Mouse (Mus musculus): Measurements from ENCODE around the gene Tenm3. TPM values are rescaled to one million over a fixed set of nuclear protein-coding genes. Genes with fewer than 3 reads are reported as not detected.

Gene Tenm3
- total RNA-seq, 2 experiments from 2014 or later, result 3.1 to 3.2 TPM

- DNase-seq, result no peak
Measured at GRCm38 (mm10) chr8:48274566-48274965, 569.2 kb downstream of the Tenm3 start.

DNA sequence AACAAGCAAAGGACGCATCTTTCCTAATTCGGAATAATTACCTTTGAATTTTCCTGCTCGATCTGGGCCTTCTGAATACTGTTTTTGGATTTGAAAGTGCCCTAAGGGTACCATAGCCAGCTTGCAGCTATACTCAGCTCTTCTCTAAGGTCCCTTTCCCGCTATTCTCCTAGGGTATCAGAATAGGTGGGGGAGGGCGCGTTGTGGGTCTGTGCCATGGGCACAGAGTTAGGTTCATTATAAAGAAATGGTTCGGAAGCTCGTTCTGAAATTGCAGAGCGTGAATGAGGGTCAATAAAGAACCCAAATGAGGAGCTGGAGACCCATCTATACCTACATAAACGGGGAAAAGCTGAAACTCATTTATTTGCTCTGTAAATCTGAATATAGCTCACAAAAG is 575.1 kb downstream of the Tenm3 start:
- DNase-seq, result no peak

DNA sequence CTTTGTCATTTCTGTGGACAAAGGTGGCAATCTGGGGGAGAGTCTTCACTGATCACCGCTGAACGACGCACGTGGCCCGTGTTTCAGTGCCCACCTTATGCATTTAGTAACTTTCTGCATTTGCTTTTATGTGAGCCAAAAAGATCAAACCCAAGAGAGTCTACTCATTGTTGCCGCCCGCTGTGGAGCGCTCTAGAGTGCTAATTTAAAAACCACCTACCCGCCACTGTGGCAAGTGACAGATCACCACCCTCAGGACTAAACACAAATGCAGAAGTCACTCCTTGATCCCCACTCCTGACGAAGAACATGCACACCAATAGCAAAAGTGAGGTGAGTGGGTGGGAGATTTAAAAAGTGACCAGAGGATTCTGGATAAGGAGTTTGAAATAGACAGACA is 583.5 kb downstream of the Tenm3 start:
- no peak for DNase-seq

- no peak for DNase-seq
Measured at GRCm38 (mm10) chr8:48259832-48260231, 583.9 kb downstream of the Tenm3 start.

- peak; percentile 31 to 32 for DNase-seq
Measured at GRCm38 (mm10) chr8:48243876-48244275, 599.9 kb downstream of the Tenm3 start.

GRCm38 (mm10) chr8:48240917-48241531 is 602.7 kb downstream of the Tenm3 start:
- no peak for DNase-seq

DNA sequence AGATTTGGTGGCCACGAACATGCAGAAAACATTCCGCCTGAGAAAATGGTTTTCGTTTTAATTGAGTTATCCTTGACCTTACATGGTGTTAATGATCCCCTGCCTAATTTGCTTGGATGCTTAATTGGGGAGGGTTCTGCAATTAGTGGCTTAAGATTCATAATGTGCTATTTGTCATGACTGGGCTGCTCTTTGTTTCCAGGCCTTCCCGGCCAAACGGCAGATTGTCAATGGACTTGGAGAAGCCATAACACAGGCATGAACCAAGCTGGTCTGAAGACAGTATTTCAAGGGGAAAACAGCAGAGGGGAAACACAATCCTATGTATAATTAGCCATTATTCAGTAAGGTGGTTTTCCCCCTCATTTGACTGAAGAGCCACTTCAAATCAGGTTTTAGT is 606.8 kb downstream of the Tenm3 start:
- no peak for DNase-seq

- no peak for DNase-seq
Measured at GRCm38 (mm10) chr8:48232927-48233326, 610.8 kb downstream of the Tenm3 start.

DNA sequence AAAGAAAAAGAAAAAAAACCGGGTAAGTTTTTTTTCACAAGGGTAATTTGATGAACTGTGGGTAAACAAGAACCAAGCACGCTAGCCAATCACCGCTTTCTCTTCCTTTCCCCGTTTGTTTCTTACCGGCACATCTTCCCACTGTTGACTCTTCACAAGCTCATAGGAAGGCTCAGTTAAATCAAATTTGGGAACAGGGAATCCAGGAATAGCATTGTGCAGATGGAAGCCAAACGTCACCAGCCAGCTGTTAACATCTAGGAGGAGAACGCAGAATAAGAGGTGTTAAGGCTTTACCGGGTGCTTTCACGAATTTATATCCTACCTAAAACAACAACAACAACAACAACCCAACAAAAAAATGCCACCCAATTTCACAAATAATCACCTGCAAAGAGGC is 611.9 kb downstream of the Tenm3 start:
- DNase-seq, result no peak

DNA sequence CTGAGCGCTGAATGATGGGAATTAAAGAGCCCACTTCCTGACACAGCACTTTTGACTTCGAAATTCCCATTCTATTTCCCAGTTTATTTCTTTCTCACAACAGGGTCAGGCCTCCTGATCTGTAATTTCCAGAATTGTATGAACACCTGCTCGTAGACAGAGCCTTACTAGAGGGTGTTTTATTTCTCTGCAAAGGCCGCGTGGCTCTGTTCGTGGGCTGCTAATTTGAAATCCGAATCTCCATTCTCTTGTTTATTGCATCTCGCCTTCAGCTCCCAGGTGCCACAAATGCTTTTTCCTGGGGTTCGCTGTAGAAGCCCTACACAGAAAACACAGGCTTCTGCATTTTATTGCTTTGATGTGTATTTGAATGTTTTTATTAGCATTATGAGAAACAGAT is 612.4 kb downstream of the Tenm3 start:
- DNase-seq, result no peak

DNA sequence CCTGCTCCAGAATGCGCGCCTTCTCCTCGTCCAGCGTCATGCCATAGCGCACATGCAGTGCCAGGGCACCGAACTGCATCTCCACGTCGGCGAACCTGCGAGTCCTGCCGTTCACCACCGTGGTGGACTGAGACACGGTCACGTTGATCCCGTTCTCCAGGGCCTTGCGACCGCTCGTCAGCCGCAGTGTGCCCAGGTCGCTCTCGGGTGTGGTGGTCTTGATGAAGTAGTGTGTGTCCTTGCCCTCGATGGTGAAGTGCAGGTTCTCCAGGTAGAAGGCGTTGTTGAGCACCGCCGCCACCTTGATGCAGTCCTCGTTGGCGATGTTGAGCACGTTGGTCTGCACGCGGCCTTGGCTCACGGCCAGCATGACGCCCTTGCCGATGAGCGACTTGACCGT is 615.1 kb downstream of the Tenm3 start:
- no peak for DNase-seq

DNA sequence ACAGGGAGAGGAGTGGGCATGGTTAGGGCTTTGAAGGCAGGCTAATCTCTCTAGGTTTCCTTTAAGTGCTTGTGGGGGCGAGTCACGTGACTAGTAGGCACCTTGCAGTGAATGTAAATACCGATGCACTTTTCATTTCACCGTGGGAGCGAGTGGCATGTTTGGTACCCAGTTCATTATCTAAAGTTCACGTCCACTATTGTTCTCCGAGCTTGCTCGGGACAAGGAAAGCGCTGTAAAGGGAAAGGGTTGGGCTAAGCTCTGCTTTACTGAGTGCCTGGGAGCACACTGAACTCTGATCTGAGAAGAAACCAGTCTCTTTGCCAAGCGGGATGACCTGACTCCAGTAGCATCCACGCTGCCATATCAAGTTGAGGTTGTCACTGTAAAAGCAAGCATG is 619.0 kb downstream of the Tenm3 start:
- no peak for DNase-seq

- peak; percentile 67 to 90 for DNase-seq
Measured at GRCm38 (mm10) chr8:48222429-48222769, 621.4 kb downstream of the Tenm3 start.

DNA sequence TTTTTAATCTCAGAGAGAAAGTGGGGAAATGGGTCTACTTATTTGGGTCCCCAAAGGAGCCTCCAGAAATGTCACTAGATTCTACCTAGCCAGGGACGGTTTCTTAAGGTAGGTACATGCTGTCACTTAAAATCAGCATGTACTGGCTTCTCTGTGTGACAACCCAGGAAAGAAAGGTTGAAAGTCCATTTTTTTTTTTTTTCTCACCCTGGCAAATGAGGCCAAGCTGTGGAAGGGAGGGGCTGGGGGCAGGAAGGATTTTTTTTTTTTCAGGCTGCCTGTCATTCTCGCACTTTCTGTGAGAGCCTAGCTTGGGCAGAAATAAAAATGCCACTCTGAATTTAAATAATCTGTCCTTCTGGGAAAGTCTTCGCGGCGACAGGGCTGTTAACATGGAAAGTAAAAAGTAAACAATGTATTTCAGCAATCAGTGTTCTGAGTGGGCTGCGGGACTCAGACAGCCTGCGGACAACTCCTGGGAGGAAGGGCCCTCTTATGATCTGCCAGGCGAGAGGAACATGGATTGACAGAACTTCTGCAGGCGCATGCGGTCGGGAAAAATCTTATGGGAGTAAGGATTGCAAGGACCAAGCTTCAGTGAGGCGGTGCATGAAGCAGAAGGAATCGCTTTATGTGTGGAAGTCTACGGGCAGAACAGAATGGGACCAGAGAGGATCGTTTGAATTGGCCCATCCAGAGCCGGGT is 621.9 kb downstream of the Tenm3 start:
- DNase-seq, result no peak

DNA sequence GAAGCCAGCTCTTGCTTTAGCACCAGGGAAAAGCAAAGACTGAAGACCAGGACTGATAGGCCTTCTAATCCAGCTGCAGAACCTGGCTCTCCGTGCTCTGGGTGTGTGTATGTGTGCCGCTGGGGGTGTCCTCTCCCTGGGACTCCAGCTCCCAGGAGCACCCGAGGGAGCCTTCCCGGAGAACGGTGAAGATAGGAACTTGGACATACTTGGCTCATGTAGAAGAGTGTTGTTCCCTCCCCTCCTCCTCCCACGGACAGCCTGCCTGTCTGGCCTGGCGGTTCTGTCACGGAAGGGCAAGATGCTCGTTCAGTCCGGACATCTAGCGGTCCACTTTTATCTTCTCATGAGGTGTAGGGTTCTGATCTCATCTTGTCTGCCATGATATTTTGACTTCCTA is 622.4 kb downstream of the Tenm3 start:
- peak; percentile 17 to 18 for DNase-seq

DNA sequence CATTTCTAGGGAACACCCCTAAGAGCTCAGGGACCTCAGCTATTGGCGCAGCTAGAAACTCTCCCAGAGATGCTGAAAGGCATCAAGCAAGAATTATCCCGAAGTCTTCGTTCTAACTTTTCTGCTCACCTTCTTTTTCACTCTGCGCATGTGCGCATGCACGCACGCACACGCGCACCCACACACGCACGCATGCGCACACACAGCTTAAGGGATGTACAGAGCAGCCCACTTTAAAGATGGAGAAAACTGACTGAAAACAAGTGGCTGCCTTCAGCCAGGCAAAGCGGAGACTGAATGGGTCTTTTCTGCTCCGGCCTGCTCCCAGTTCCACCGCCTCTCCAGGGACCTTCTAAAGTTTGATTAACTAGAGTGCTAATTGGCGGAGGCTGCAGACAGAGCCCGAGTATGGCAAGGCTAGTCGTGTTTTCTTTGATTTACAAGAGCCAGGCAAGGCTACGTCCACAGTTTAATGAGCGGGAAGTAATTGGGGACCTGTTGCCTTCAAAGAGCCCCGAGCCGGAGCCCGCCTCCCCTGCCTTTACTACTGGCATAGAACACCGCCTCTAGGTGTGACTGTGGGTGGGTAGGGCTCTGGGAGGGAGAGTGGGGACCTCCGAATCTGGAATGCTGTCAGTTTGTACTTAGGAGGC is 623.1 kb downstream of the Tenm3 start:
- DNase-seq, result no peak

GRCm38 (mm10) chr8:48215071-48215501 is 628.7 kb downstream of the Tenm3 start:
- DNase-seq, result no peak

- DNase-seq, result no peak
Measured at GRCm38 (mm10) chr8:48214386-48214785, 629.4 kb downstream of the Tenm3 start.

DNA sequence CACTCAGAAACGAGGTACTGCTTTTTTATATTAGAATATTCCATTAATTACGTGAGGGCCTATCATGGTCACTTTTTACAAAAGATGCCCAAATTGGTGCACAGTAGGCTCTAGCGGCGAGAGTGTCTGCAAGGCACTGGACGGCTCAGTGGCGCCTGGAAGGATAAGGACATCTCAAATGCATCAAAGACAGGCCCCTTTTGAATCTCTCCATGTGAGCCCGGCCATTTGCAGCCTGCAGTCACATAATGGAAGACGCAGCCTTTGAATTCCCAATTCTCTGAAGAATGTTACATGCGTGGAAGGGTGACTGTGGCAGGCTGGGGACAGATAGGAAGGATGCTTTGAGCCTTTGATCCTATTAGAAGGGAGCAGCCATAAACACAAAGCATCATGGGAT is 631.8 kb downstream of the Tenm3 start:
- no peak for DNase-seq

GRCm38 (mm10) chr8:48207567-48207966 is 636.2 kb downstream of the Tenm3 start:
- DNase-seq, result peak; percentile 37 to 68

DNA sequence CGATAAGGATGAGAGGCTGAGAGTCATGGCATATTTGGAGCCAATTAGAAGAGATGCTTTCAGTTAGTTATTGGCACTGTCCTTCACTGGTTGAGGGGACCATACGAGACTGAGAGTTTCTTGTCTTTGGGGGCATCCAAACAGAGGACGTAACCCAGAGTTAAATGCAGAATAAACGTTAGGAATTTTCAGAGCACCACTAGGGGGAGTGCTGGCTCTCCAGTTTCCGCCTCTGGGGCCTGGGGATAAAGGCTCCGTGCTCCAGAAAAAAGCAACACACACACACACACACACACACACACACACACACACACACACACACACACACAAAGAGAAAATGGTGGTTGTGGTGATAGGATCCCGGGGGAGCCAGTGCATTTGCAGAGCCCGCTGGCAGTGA is 636.8 kb downstream of the Tenm3 start:
- DNase-seq, result peak in 1 of 2 experiments; percentile 15

DNA sequence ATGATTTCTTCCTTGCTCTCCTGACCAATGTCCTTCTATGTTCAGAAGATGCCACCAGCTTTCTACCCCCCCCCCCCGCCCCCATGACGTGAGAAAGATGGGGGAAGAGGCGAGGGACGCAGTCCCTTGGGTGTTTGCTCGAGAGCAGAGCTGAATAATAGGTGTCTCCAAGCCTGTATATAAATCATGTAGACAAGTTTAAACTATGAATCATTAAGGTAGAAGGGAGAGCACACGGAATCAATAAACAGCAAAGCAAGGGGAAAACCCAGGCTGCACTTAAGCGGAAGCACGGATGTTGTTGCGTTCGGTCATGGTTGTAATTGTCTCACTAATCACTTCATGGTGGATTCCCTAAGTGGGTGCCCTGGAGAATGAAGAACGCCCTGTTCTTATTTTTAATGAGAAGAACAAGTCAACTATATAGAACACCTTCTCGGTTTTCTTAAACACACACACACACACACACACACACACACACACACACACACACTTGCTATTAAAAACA is 638.9 kb downstream of the Tenm3 start:
- no peak for DNase-seq

DNA sequence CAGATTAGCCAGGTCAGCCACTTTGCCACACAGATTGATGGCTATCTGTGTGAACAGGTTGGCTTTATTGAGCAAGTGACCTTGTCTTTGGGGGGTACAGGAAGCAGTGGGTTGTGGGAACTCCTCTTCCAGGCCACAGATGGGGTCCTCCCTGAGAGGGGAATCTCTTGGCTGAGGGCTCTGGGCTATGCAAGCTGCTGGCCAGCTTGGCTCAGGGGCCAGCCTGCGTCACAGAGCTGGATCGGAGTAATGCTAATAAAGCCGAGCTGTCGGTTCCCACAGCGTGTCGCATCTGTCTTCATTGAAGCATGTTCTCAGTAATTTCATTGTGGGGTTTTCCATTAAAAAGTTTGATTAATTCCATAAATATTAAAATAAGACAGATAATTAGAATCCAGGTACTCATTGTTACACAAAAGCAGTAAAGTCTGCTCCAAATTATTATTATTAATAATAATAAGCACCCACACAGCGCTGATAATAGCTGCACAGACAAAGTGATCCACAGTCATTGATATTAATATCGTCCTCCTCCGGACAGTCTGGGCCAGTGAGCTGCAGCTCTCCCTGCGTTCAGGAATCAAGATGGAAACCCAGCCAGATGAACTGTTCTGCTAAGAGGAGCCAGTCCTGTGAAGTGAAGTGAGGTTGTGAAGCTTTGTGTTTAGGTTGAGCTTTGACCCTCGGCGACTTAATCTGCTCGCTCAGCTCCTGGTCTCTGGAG is 639.5 kb downstream of the Tenm3 start:
- peak in 1 of 2 experiments; percentile 20 for DNase-seq

Measured in heart, adult 18-20 months (tissue).